Mouse (Mus musculus): ENCODE measurements at regions not wholly inside any gene's neighbourhood (a gene's known extent, or its start where the extent isn't known, plus 50 kb on each side); places are given as distances from the start of the nearest gene placed in this dataset.

DNA sequence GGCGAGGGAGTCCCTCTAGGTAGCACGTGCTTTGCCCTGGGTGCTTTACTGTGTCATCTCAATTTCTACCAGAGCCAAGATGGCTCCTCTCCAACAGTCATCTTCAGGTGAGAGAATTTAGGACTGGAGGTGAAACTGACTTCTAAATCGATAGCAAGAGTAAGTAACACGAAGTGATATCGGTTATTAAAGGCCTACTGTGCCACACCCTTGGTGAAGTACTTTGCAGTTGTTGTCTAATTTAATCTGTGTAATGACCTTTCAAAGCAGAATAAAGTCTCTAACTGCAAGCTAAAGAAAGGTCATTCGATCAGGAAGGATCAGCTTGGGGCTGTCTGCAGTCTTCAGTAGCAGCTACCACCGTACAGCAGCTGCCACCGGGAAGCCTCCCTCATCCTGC, 89.5 kb upstream of the St6galnac5 start:
- DNase-seq (ENCODE audit: low read depth, low spot score) = no peak
- Histone ChIP-seq H3K9me3 (ENCODE audit: control insufficient read depth, insufficient read depth, low read depth, low read length) (no peaks in the 10 kb centered on the region), H3K4me3 (ENCODE audit: insufficient read depth in 1 of 2, low read depth in 1 of 2, low read length in 2 of 2, poor library complexity in 1 of 2, severe bottlenecking in 1 of 2) (no peak overlapping the region), H3K4me1 (ENCODE audit: control insufficient read depth in 2 of 2, insufficient read depth in 2 of 2, low read length in 2 of 2, poor library complexity in 1 of 2) (no peaks in the 10 kb centered on the region), H3K9ac (ENCODE audit: insufficient read depth, low read depth, low read length, poor library complexity, severe bottlenecking) (no peak overlapping the region), H3K36me3 (ENCODE audit: control insufficient read depth, insufficient read depth, low read length, poor library complexity, severe bottlenecking) (no peaks in the 10 kb centered on the region), H3K27ac (ENCODE audit: insufficient read depth, low read depth, low read length, poor library complexity, severe bottlenecking) (no peak overlapping the region)
- TF ChIP-seq HCFC1 (IDR thresholded peaks at IDR 0.05; ENCODE audit: borderline replicate concordance, insufficient read depth, low read length) = no peak
- TF ChIP-seq ZC3H11A (IDR thresholded peaks at IDR 0.05; ENCODE audit: borderline replicate concordance, low read depth, low read length) = no peak
- TF ChIP-seq CHD2 (IDR thresholded peaks at IDR 0.05; ENCODE audit: low read depth, low read length) = no peak
- no peak for TF ChIP-seq ZNF384 (IDR thresholded peaks at IDR 0.05; ENCODE audit: low read depth, low read length)
- no peak for TF ChIP-seq MAFK (IDR thresholded peaks at IDR 0.05; ENCODE audit: insufficient read depth, low read depth, low read length)
- in situ Hi-C loops (cut with MboI; ENCODE audit: low sequenced_read_pairs in 2 of 2, unreplicated experiment in 2 of 2) = no loop called here

DNA sequence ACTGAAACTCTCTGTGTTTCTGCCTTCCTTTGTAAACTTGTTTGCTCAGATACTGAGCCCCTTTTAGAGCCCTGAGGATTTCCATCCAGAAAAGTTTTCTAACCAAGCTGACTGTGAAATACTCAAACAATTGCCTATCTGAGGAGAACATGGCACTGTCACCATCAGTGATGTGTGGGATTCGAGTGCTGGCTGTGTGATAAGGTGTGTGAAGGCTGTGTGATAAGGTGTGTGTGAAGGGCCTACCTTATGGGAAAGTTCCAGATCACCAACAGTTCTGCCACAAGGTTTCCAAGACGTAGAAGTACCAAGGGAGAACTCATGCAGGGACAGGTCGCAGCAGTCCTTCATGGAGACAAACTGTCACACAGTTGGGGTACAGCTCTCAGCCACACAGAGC, 89.1 kb upstream of the St6galnac5 start:
- H3K4me3 ChIP-seq (ENCODE audit: insufficient read depth in 1 of 2, low read depth in 1 of 2, low read length in 2 of 2, poor library complexity in 1 of 2, severe bottlenecking in 1 of 2) = no peak overlapping the region
- TF ChIP-seq CHD2 (IDR thresholded peaks at IDR 0.05; ENCODE audit: low read depth, low read length) (no peak), HCFC1 (IDR thresholded peaks at IDR 0.05; ENCODE audit: borderline replicate concordance, insufficient read depth, low read length) (no peak), ZC3H11A (IDR thresholded peaks at IDR 0.05; ENCODE audit: borderline replicate concordance, low read depth, low read length) (no peak), ZNF384 (IDR thresholded peaks at IDR 0.05; ENCODE audit: low read depth, low read length) (no peak), MAFK (IDR thresholded peaks at IDR 0.05; ENCODE audit: insufficient read depth, low read depth, low read length) (no peak)
- no peaks in the 10 kb centered on the region for H3K4me1 ChIP-seq (ENCODE audit: control insufficient read depth in 2 of 2, insufficient read depth in 2 of 2, low read length in 2 of 2, poor library complexity in 1 of 2)
- DNase-seq (ENCODE audit: low read depth, low spot score) = no peak
- in situ Hi-C loops (cut with MboI; ENCODE audit: low sequenced_read_pairs in 2 of 2, unreplicated experiment in 2 of 2) = no loop called here
- no peaks in the 10 kb centered on the region for H3K36me3 ChIP-seq (ENCODE audit: control insufficient read depth, insufficient read depth, low read length, poor library complexity, severe bottlenecking)
- H3K9me3 ChIP-seq (ENCODE audit: control insufficient read depth, insufficient read depth, low read depth, low read length) = no peaks in the 10 kb centered on the region
- H3K27ac ChIP-seq (ENCODE audit: insufficient read depth, low read depth, low read length, poor library complexity, severe bottlenecking) = no peak overlapping the region
- no peak overlapping the region for H3K9ac ChIP-seq (ENCODE audit: insufficient read depth, low read depth, low read length, poor library complexity, severe bottlenecking)

DNA sequence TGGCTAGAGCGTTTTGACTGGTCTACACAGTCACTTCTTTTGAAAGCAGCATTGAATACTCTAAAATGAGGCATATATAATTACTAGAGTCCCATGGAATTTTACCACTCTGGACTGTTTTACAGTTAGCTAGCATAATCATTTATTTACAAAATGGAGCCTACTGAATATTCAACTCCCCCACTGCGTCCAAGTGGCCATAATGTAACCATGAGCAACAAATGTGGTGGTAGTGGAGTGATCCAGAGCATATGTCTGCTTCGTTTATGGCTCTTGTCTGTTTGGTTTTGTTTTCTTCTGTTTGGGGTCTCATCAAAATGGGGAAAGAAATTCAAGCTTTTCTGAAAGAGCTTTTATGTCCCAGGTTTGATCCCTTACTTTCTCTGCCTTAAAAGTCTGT, 83.8 kb upstream of the St6galnac5 start:
- no peaks in the 10 kb centered on the region for H3K36me3 ChIP-seq (ENCODE audit: control insufficient read depth, insufficient read depth, low read length, poor library complexity, severe bottlenecking)
- H3K4me1 ChIP-seq (ENCODE audit: control insufficient read depth in 2 of 2, insufficient read depth in 2 of 2, low read length in 2 of 2, poor library complexity in 1 of 2) = no peaks in the 10 kb centered on the region
- no peak overlapping the region for H3K27ac ChIP-seq (ENCODE audit: insufficient read depth, low read depth, low read length, poor library complexity, severe bottlenecking)
- no peaks in the 10 kb centered on the region for H3K9me3 ChIP-seq (ENCODE audit: control insufficient read depth, insufficient read depth, low read depth, low read length)
- no peak overlapping the region for H3K4me3 ChIP-seq (ENCODE audit: insufficient read depth in 1 of 2, low read depth in 1 of 2, low read length in 2 of 2, poor library complexity in 1 of 2, severe bottlenecking in 1 of 2)
- in situ Hi-C loops (cut with MboI; ENCODE audit: low sequenced_read_pairs in 2 of 2, unreplicated experiment in 2 of 2) = no loop called here
- no peak overlapping the region for H3K9ac ChIP-seq (ENCODE audit: insufficient read depth, low read depth, low read length, poor library complexity, severe bottlenecking)
- TF ChIP-seq ZNF384 (IDR thresholded peaks at IDR 0.05; ENCODE audit: low read depth, low read length) (no peak), HCFC1 (IDR thresholded peaks at IDR 0.05; ENCODE audit: borderline replicate concordance, insufficient read depth, low read length) (no peak), ZC3H11A (IDR thresholded peaks at IDR 0.05; ENCODE audit: borderline replicate concordance, low read depth, low read length) (no peak), MAFK (IDR thresholded peaks at IDR 0.05; ENCODE audit: insufficient read depth, low read depth, low read length) (no peak), CHD2 (IDR thresholded peaks at IDR 0.05; ENCODE audit: low read depth, low read length) (no peak)
- no peak for DNase-seq (ENCODE audit: low read depth, low spot score)

DNA sequence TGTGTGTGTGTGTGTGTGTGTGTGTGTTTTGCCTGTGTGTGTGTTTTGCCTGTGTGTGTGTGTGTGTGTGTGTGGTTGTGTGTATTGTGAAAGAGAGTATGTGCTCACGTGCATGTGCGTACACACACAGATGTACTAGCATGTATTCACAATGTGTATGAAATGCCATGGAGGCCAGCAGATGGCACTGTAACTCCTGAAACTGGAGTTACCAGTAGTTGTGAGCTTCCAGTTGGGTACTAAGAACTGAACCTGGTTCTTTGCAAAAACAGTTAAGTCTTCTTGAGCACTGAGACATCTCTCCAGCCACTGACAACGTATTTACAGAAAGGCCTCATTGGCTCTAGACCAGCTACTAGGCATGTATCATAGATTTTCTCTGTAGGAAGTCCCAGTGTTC, 71.1 kb upstream of the St6galnac5 start:
- DNase-seq (ENCODE audit: low read depth, low spot score) = no peak
- no peaks in the 10 kb centered on the region for H3K4me1 ChIP-seq (ENCODE audit: control insufficient read depth in 2 of 2, insufficient read depth in 2 of 2, low read length in 2 of 2, poor library complexity in 1 of 2)
- no peak overlapping the region for H3K4me3 ChIP-seq (ENCODE audit: insufficient read depth in 1 of 2, low read depth in 1 of 2, low read length in 2 of 2, poor library complexity in 1 of 2, severe bottlenecking in 1 of 2)
- H3K9me3 ChIP-seq (ENCODE audit: control insufficient read depth, insufficient read depth, low read depth, low read length) = no peaks in the 10 kb centered on the region
- H3K36me3 ChIP-seq (ENCODE audit: control insufficient read depth, insufficient read depth, low read length, poor library complexity, severe bottlenecking) = no peaks in the 10 kb centered on the region
- no peak overlapping the region for H3K9ac ChIP-seq (ENCODE audit: insufficient read depth, low read depth, low read length, poor library complexity, severe bottlenecking)
- H3K27ac ChIP-seq (ENCODE audit: insufficient read depth, low read depth, low read length, poor library complexity, severe bottlenecking) = no peak overlapping the region
- TF ChIP-seq HCFC1 (IDR thresholded peaks at IDR 0.05; ENCODE audit: borderline replicate concordance, insufficient read depth, low read length) = no peak
- TF ChIP-seq ZC3H11A (IDR thresholded peaks at IDR 0.05; ENCODE audit: borderline replicate concordance, low read depth, low read length) = peak; percentile 51; the same call in 1 of the 2 replicates
- in situ Hi-C loops (cut with MboI; ENCODE audit: low sequenced_read_pairs in 2 of 2, unreplicated experiment in 2 of 2) = no loop called here

DNA sequence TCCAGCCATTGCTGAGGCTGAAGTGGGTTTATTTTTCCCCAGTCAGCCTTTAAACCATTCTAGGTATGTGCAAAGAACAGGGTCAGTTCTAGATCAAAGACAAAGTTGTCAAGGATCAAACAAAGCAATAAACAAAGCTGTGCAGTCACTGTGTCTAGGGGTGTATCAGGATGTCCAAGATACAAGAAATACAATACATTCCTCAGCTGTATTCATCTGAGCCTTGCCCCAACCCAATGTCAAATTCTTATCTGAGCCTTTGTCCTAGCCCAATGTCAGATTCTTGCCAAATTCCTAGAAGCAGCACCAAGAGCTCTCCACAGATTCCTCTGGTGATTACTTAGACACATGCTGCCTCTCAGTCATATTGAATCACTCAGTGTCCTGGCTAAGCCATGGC, 69.5 kb upstream of the St6galnac5 start:
- Histone ChIP-seq H3K4me1 (ENCODE audit: control insufficient read depth in 2 of 2, insufficient read depth in 2 of 2, low read length in 2 of 2, poor library complexity in 1 of 2) (no peaks in the 10 kb centered on the region), H3K9me3 (ENCODE audit: control insufficient read depth, insufficient read depth, low read depth, low read length) (no peaks in the 10 kb centered on the region), H3K9ac (ENCODE audit: insufficient read depth, low read depth, low read length, poor library complexity, severe bottlenecking) (no peak overlapping the region), H3K27ac (ENCODE audit: insufficient read depth, low read depth, low read length, poor library complexity, severe bottlenecking) (no peak overlapping the region), H3K36me3 (ENCODE audit: control insufficient read depth, insufficient read depth, low read length, poor library complexity, severe bottlenecking) (no peaks in the 10 kb centered on the region), H3K4me3 (ENCODE audit: insufficient read depth in 1 of 2, low read depth in 1 of 2, low read length in 2 of 2, poor library complexity in 1 of 2, severe bottlenecking in 1 of 2) (no peak overlapping the region)
- no peak for DNase-seq (ENCODE audit: low read depth, low spot score)
- in situ Hi-C loops (cut with MboI; ENCODE audit: low sequenced_read_pairs in 2 of 2, unreplicated experiment in 2 of 2) = no loop called here
- no peak for TF ChIP-seq ZC3H11A (IDR thresholded peaks at IDR 0.05; ENCODE audit: borderline replicate concordance, low read depth, low read length)
- TF ChIP-seq MAFK (IDR thresholded peaks at IDR 0.05; ENCODE audit: insufficient read depth, low read depth, low read length) = no peak
- no peak for TF ChIP-seq HCFC1 (IDR thresholded peaks at IDR 0.05; ENCODE audit: borderline replicate concordance, insufficient read depth, low read length)
- TF ChIP-seq CHD2 (IDR thresholded peaks at IDR 0.05; ENCODE audit: low read depth, low read length) = no peak
- no peak for TF ChIP-seq ZNF384 (IDR thresholded peaks at IDR 0.05; ENCODE audit: low read depth, low read length)
